Mouse (Mus musculus) lung, embryonic 16.5 days (tissue): ENCODE measurements around the gene Chkb. TPM values are rescaled to one million over a fixed set of nuclear protein-coding genes. Genes with fewer than 3 reads are reported as not detected.

Source experiments
- polyA plus RNA-seq: library from polyadenylated mRNA; unstranded; fragments of >200 nt; fragmentation: Nextera tagmentation; extraction: Ambion mirVana; gene quantifications from 2 replicates; pipeline ENCODE4 v1.2.1, GENCODE M21; 2015

Chkb gene
- polyA plus RNA-seq, 1 experiment from 2014 or later, result 58.4 TPM

Other genes with a start within 250 kb of the Chkb start
- 134 and 139 TPM in 2 replicates for gene Plxnb2, start 249.1 kb downstream of the Chkb start, polyA plus RNA-seq
- gene Dennd6b, start 233.4 kb downstream of the Chkb start, polyA plus RNA-seq, result 12.2 and 12.5 TPM in 2 replicates
- 25.7 and 26.4 TPM in 2 replicates for gene Ppp6r2, start 218.4 kb downstream of the Chkb start, polyA plus RNA-seq
- 42.2 and 50.5 TPM in 2 replicates for gene Sbf1, start 114.6 kb downstream of the Chkb start, polyA plus RNA-seq
- gene Adm2, start 107.2 kb downstream of the Chkb start, polyA plus RNA-seq, result 0.64 and 1.0 TPM in 2 replicates
- gene Miox, start 95.5 kb downstream of the Chkb start, polyA plus RNA-seq, result not detected in 2 replicates
- gene Lmf2, start 74.2 kb downstream of the Chkb start, polyA plus RNA-seq, result 79.0 and 83.6 TPM in 2 replicates
- 158 and 172 TPM in 2 replicates for gene Ncaph2, start 74.2 kb downstream of the Chkb start, polyA plus RNA-seq
- gene Sco2, start 56.1 kb downstream of the Chkb start, polyA plus RNA-seq, result 3.4 and 7.7 TPM in 2 replicates
- 1.5 and 1.6 TPM in 2 replicates for gene Tymp, start 52.9 kb downstream of the Chkb start, polyA plus RNA-seq
- 9.6 and 16.1 TPM in 2 replicates for gene Odf3b, start 50.6 kb downstream of the Chkb start, polyA plus RNA-seq
- gene Klhdc7b, start 45.0 kb downstream of the Chkb start, polyA plus RNA-seq, result 0.04 TPM in 1 of 2 replicates, not detected in the other
- not detected in 2 replicates for gene Syce3, start 19.4 kb downstream of the Chkb start, polyA plus RNA-seq
- 4.7 and 5.7 TPM in 2 replicates for gene Cpt1b, start 4.0 kb downstream of the Chkb start, polyA plus RNA-seq
- 2.6 and 2.9 TPM in 2 replicates for gene C730034F03Rik, start 319 bp downstream of the Chkb start, polyA plus RNA-seq
- not detected in 2 replicates for gene Gm44502, start 212 bp downstream of the Chkb start, polyA plus RNA-seq
- gene Mapk8ip2, start 24.0 kb upstream of the Chkb start, polyA plus RNA-seq, result 0.50 and 0.74 TPM in 2 replicates
- gene Arsa, start 47.5 kb upstream of the Chkb start, polyA plus RNA-seq, result 22.1 and 27.0 TPM in 2 replicates
- gene Shank3, start 69.7 kb upstream of the Chkb start, polyA plus RNA-seq, result 2.3 and 2.5 TPM in 2 replicates
- gene Acr, start 138.4 kb upstream of the Chkb start, polyA plus RNA-seq, result 0.14 and 0.20 TPM in 2 replicates
- gene Rabl2, start 162.0 kb upstream of the Chkb start, polyA plus RNA-seq, result 51.3 and 52.8 TPM in 2 replicates